Mouse (Mus musculus) frontal cortex, postnatal 10 days (tissue): ENCODE data around the gene Hand2.

ENCODE experiments used
- DNase-seq, 2 experiments: peaks; one replicate each; pipeline ENCODE4 v3.0.0; 2022; ENCODE audit warnings: low spot score in 2 of 2, mixed read lengths in 1 of 2

The Hand2 gene

GRCm38 (mm10) chr8:57342386-57343090 is 21.8 kb downstream of the Hand2 start:
- DNase-seq: no peak

GRCm38 (mm10) chr8:57343731-57344315 is 23.0 kb downstream of the Hand2 start:
- no peak for DNase-seq

- DNase-seq: no peak
Observed at GRCm38 (mm10) chr8:57344956-57345870, 24.4 kb downstream of the Hand2 start.

- DNase-seq: no peak
Observed at GRCm38 (mm10) chr8:57346371-57346770, 25.6 kb downstream of the Hand2 start.

- no peak for DNase-seq
Observed at GRCm38 (mm10) chr8:57347141-57347540, 26.4 kb downstream of the Hand2 start.

- no peak for DNase-seq
Observed at GRCm38 (mm10) chr8:57348251-57348650, 27.5 kb downstream of the Hand2 start.

- DNase-seq: no peak
Observed at GRCm38 (mm10) chr8:57348866-57349520, 28.2 kb downstream of the Hand2 start.

- DNase-seq: no peak
Observed at GRCm38 (mm10) chr8:57351861-57352260, 31.1 kb downstream of the Hand2 start.

GRCm38 (mm10) chr8:57353346-57354305 is 32.8 kb downstream of the Hand2 start:
- peak in 1 of 2 experiments; percentile 16 for DNase-seq

- DNase-seq: no peak
Observed at GRCm38 (mm10) chr8:57354876-57355275, 34.1 kb downstream of the Hand2 start.

- DNase-seq: no peak
Observed at GRCm38 (mm10) chr8:57356529-57357325, 35.9 kb downstream of the Hand2 start.

GRCm38 (mm10) chr8:57360493-57360892 is 39.7 kb downstream of the Hand2 start:
- DNase-seq: no peak

GRCm38 (mm10) chr8:57361003-57361805 is 40.4 kb downstream of the Hand2 start:
- no peak for DNase-seq

GRCm38 (mm10) chr8:57362881-57363280 is 42.1 kb downstream of the Hand2 start:
- no peak for DNase-seq

- no peak for DNase-seq
Observed at GRCm38 (mm10) chr8:57374044-57374443, 53.3 kb downstream of the Hand2 start.
